Mouse (Mus musculus): ENCODE measurements around the gene Cct3.
"Not testable (repeated sequence)": the region's sequence is repeated elsewhere in the genome, so short reads cannot be mapped to it uniquely, and the experiment has no call there.

DNA sequence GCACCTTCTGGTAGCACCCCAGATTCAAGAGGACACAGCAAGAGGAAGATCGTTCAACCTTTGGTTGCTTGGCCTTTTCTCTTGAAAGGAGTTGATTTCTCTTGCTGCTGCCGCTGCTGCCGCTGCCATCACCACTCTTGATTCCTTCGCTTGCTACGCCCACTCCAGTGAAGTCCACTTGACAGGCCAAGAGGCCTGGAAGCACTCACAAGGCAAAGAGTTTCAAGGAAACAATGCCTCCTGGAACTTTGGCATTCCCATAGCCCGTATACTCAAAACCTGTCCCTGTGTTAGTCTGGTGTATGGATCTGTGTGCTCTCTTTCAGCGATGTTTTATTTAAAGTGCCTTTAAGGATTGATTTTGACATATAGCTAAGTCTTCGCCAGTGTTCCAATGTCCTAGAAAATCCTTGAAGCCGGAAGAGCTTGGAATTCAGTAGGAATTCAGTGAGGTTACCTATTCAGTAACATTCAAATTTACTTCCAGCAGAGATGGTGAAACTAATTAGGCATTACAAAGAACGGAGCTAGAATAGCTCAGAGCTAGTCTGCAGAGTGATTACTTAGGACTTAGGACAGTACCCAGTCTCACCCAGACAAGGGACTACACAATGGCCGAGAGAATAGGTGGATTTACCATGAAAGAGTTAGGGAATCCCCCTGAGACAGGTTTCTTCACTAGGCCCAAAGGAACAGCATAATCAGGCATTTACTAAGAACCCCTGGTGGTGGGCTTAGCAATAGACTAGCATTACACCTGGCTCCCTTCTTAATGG is 15.6 kb upstream of the Cct3 start:
- TF ChIP-seq ZC3H11A (IDR thresholded peaks at IDR 0.05; ENCODE audit: borderline replicate concordance, low read depth, low read length); ZNF384 (IDR thresholded peaks at IDR 0.05; ENCODE audit: low read depth, low read length); CHD2 (IDR thresholded peaks at IDR 0.05; ENCODE audit: low read depth, low read length): not testable (repeated sequence)

Data from ES-E14 (cell line).